Mouse (Mus musculus) left cerebral cortex, postnatal 25 days (tissue): ENCODE measurements around the gene Prss54. TPM values are rescaled to one million over a fixed set of nuclear protein-coding genes. Genes with fewer than 3 reads are reported as not detected.

ENCODE experiments used
- total RNA-seq, 2 experiments: library from RNA; stranded (reverse); gene quantifications; 2 replicates each; pipeline ENCODE4 v1.2.3; 2021

The Prss54 gene
- total RNA-seq, 2 experiments from 2014 or later, result not detected

Other genes starting within 250 kb of the Prss54 start
- 10 to 100 TPM; 15.0 to 17.5 TPM for gene Zfp319, start 244.4 kb downstream of the Prss54 start, total RNA-seq
- gene Usb1, start 244.1 kb downstream of the Prss54 start, total RNA-seq, result 10 to 100 TPM; 13.5 to 14.0 TPM
- 10 to 100 TPM; 20.9 TPM for gene Mmp15, start 224.1 kb downstream of the Prss54 start, total RNA-seq
- 10 to 100 TPM; 57.8 to 60.0 TPM for gene Cfap20, start 141.5 kb downstream of the Prss54 start, total RNA-seq
- 10 to 100 TPM; 92.1 to 99.1 TPM for gene Csnk2a2, start 86.3 kb downstream of the Prss54 start, total RNA-seq
- 1 to 10 TPM; 2.0 to 2.2 TPM for gene Ccdc113, start 42.3 kb downstream of the Prss54 start, total RNA-seq
- gene Gins3, start 57.1 kb upstream of the Prss54 start, total RNA-seq, result 1 to 10 TPM; 1.6 to 2.2 TPM
- 1,000 to 10,000 TPM; 1,687 to 1,794 TPM for gene Ndrg4, start 100.6 kb upstream of the Prss54 start, total RNA-seq
- 10 to 100 TPM; 16.1 to 21.9 TPM for gene Setd6, start 139.5 kb upstream of the Prss54 start, total RNA-seq
- gene Cnot1, start 231.1 kb upstream of the Prss54 start, total RNA-seq, result 100 to 1,000 TPM; 124 to 128 TPM
- 10 to 100 TPM; 88.4 to 99.8 TPM for gene Sap18b, start 249.0 kb upstream of the Prss54 start, total RNA-seq